Mouse (Mus musculus): ENCODE results near the gene Esf1. TPM values are rescaled to one million over a fixed set of nuclear protein-coding genes. Genes with fewer than 3 reads are reported as not detected.
"Not testable (repeated sequence)": the region's sequence is repeated elsewhere in the genome, so short reads cannot be mapped to it uniquely, and the experiment has no call there.

Gene Esf1
- polyA plus RNA-seq, 1 experiment, result 5.0 TPM

DNA sequence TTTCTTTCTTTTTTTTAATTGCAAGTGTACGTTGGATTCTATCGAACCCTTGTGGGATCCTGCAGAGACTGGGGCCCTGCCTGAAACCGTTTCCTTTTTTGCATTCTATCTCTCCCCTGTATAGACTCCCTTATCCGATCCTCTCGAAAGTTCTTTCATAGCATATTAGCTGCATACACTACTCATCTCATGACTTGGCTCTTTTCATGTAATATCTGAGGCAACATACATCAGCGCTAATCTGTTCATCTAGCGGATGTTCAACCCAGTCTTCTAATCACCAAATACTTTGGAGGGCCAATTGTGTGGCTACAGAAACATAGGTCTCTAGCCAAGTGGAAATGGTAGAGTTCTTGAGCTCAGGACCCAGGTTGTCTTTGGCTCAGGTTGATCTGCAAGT is 86.1 kb downstream of the Esf1 start:
- Histone ChIP-seq H3K36me3 (ENCODE audit: control insufficient read depth, insufficient read depth) (no peaks in the 10 kb centered on the region), H3K27me3 (ENCODE audit: control insufficient read depth, insufficient read depth, insufficient read length) (no peaks in the 10 kb centered on the region), H3K79me3 (ENCODE audit: low read depth) (no peaks in the 10 kb centered on the region), H3K4me3 (ENCODE audit: insufficient read depth, poor library complexity, severe bottlenecking) (no peak overlapping the region), H3K79me2 (ENCODE audit: control insufficient read depth, insufficient read depth) (no peaks in the 10 kb centered on the region), H3ac (ENCODE audit: control insufficient read depth, insufficient read length, low read depth) (no peak overlapping the region)
- TF ChIP-seq MAX (IDR thresholded peaks at IDR 0.05) (no peak), MYOD1 (IDR thresholded peaks at IDR 0.05; ENCODE audit: control insufficient read depth, insufficient read length, low read depth) (no peak), USF1 (IDR thresholded peaks at IDR 0.05; ENCODE audit: low read depth) (no peak), CEBPB (IDR thresholded peaks at IDR 0.05; ENCODE audit: low read depth) (no peak), CTCF (IDR thresholded peaks at IDR 0.05; ENCODE audit: control insufficient read depth, insufficient read depth, insufficient read length) (no peak)

DNA sequence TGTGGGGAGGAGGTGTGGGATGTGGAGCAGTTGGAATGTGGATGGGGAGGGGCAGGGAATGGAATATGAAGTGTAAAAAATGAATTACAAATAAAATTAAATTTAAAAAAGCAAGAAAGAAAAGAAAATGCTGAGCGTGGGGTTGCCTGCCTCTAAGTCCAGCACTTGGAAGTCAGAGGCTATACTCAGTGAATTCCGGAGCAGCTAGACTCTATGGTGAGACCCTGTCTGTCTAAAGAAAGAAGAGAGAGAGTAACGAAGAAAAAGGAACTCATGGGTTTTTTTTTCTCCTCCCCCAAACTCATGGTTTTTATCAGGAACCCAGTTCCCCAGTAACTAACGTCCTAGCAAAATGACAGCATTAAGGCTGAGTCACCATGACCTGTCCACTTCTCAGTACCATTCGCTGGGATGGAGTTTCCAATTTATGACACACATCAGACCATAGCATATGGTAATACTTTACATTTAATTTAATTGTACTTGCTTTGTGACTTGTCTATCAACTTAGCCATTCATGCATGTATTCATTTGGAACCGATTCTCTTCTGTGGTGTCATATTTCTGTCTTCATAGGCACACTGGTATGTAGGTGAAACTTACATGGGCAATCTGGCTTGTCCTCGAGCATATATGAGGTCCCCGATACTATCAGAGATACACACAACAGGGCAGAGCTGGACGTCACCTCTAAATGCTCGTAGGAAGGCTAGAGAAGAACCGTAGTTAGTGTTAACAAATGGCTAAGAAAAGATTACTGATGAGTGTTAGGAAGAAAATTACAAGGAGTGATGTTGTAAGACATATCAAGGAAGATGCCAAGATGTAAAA is 89.4 kb downstream of the Esf1 start:
- no peaks in the 10 kb centered on the region for H3K36me3 ChIP-seq (ENCODE audit: control insufficient read depth, insufficient read depth)
- H3K27me3 ChIP-seq (ENCODE audit: control insufficient read depth, insufficient read depth, insufficient read length), result no peaks in the 10 kb centered on the region
- H3K4me3 ChIP-seq (ENCODE audit: insufficient read depth, poor library complexity, severe bottlenecking), result no peak overlapping the region
- H3K79me2 ChIP-seq (ENCODE audit: control insufficient read depth, insufficient read depth), result no peaks in the 10 kb centered on the region
- no peaks in the 10 kb centered on the region for H3K79me3 ChIP-seq (ENCODE audit: low read depth)
- TF ChIP-seq FOSL1 (IDR thresholded peaks at IDR 0.05; ENCODE audit: insufficient read depth, low read length, poor library complexity, severe bottlenecking) (peak; percentile 66), MYOD1 (IDR thresholded peaks at IDR 0.05; ENCODE audit: control insufficient read depth, insufficient read length, low read depth) (no peak)
- H3ac ChIP-seq (ENCODE audit: control insufficient read depth, insufficient read length, low read depth), result no peak overlapping the region

DNA sequence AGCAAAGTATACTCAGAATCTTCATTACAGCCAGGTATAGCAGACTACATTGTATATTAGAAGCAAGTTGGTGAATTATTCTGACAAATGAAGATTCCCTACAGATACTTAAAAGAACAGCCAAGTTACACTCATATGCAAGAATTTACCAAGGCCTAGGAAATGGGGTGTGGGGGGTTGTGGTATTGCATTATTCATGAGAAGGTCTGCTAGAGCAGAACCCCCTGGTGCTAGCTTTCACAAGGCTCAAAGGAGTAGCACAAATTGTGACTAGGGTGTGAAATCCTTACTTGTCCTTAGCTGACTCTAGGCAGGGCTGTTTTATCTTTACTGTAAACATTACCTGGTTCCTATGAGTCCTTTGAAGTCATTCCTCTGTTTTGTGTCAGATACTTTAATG is 91.1 kb downstream of the Esf1 start:
- H3ac ChIP-seq (ENCODE audit: control insufficient read depth, insufficient read length, low read depth); H3K79me2 ChIP-seq (ENCODE audit: control insufficient read depth, insufficient read depth); H3K4me3 ChIP-seq (ENCODE audit: insufficient read depth, poor library complexity, severe bottlenecking); H3K27me3 ChIP-seq (ENCODE audit: control insufficient read depth, insufficient read depth, insufficient read length); H3K36me3 ChIP-seq (ENCODE audit: control insufficient read depth, insufficient read depth); H3K79me3 ChIP-seq (ENCODE audit: low read depth): not testable (repeated sequence)

DNA sequence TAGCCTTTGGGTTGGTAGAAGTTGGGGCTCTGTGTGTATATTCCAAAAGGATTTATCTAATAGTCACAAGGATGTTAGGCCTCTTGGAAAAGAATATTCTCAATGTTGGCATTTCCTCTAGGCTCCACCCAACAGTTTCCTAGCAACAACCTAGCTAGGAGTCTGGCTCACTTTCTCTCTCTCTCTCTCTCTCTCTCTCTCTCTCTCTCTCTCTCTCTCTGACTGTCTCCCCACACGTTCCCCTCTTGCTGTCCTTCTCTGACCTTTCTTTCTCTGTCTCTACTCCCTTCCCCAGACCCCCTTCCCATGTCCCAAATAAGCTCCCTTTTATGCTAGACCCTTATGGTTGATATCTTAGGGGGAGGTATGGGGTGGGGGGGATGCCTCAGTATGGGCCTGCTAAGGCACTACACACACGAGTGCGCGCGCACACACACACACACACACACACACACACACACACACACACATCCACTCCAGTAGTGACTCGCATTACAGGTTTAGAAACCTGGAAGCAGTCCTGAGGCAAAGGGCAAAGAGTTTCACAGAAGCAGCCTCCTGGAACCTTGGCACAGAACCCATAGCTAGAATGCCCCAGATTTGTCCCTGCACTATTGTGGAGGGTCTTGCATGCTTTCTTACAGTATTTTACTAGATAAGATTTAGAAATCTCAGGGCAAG is 91.6 kb downstream of the Esf1 start:
- no peaks in the 10 kb centered on the region for H3K79me2 ChIP-seq (ENCODE audit: control insufficient read depth, insufficient read depth)
- no peaks in the 10 kb centered on the region for H3K79me3 ChIP-seq (ENCODE audit: low read depth)
- no peak overlapping the region for H3ac ChIP-seq (ENCODE audit: control insufficient read depth, insufficient read length, low read depth)
- H3K27me3 ChIP-seq (ENCODE audit: control insufficient read depth, insufficient read depth, insufficient read length), result no peaks in the 10 kb centered on the region
- no peak overlapping the region for H3K4me3 ChIP-seq (ENCODE audit: insufficient read depth, poor library complexity, severe bottlenecking)
- no peak for TF ChIP-seq CEBPB (IDR thresholded peaks at IDR 0.05; ENCODE audit: low read depth)
- TF ChIP-seq MAX (IDR thresholded peaks at IDR 0.05), result no peak
- TF ChIP-seq CTCF (IDR thresholded peaks at IDR 0.05; ENCODE audit: control insufficient read depth, insufficient read depth, insufficient read length), result no peak
- TF ChIP-seq USF1 (IDR thresholded peaks at IDR 0.05; ENCODE audit: low read depth), result no peak
- no peak for TF ChIP-seq MYOG (IDR thresholded peaks at IDR 0.05; ENCODE audit: control insufficient read depth, extremely low read depth, insufficient read length)
- TF ChIP-seq MYOD1 (IDR thresholded peaks at IDR 0.05; ENCODE audit: control insufficient read depth, insufficient read length, low read depth), result no peak
- no peak for TF ChIP-seq FOSL1 (IDR thresholded peaks at IDR 0.05; ENCODE audit: insufficient read depth, low read length, poor library complexity, severe bottlenecking)
- H3K36me3 ChIP-seq (ENCODE audit: control insufficient read depth, insufficient read depth), result no peaks in the 10 kb centered on the region

DNA sequence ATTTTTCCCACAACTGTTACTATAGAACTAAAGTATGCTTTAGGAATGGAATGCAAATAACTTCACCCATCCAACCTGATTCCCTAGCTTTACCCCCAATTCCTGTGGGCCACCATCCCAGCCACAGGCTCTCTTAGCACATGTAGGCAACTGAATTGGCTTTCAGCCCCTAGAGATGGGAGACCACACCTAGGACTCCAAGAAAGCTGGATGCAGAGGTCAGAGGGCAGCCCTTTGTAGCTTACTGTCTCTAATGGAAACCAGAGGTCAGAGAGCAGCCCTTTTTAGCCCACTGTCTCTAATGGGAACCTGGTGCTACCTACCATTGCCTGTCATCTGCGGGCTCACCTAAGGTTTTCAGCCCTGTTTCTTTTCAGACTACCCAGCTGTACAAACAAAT is 92.9 kb downstream of the Esf1 start:
- Histone ChIP-seq H3K36me3 (ENCODE audit: control insufficient read depth, insufficient read depth) (no peaks in the 10 kb centered on the region), H3K4me3 (ENCODE audit: insufficient read depth, poor library complexity, severe bottlenecking) (no peak overlapping the region), H3K79me2 (ENCODE audit: control insufficient read depth, insufficient read depth) (no peaks in the 10 kb centered on the region), H3K79me3 (ENCODE audit: low read depth) (no peaks in the 10 kb centered on the region), H3ac (ENCODE audit: control insufficient read depth, insufficient read length, low read depth) (no peak overlapping the region), H3K27me3 (ENCODE audit: control insufficient read depth, insufficient read depth, insufficient read length) (no peaks in the 10 kb centered on the region)
- TF ChIP-seq CTCF (IDR thresholded peaks at IDR 0.05; ENCODE audit: control insufficient read depth, insufficient read depth, insufficient read length), result no peak
- no peak for TF ChIP-seq MYOD1 (IDR thresholded peaks at IDR 0.05; ENCODE audit: control insufficient read depth, insufficient read length, low read depth)
- no peak for TF ChIP-seq MYOG (IDR thresholded peaks at IDR 0.05; ENCODE audit: control insufficient read depth, extremely low read depth, insufficient read length)
- no peak for TF ChIP-seq MAX (IDR thresholded peaks at IDR 0.05)

DNA sequence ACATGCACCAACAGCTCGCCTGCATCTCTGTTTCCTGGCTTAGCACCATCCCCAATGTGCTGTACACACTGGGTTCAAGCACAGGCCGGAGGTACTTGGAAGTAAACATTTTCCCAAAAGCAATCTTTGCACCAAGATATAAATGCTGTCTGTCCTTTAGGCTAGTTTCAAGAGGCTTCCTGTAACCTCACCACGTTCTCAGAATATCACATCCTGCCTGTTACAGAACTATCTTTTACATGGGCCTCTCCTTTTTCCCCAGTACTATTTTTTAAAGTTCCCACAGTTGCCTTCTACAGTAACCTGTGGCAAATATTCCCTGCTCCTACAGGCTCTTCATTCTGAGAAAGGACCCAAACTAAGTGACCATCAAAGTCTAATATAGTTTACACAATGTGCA is 95.2 kb downstream of the Esf1 start:
- Histone ChIP-seq H3K27me3 (ENCODE audit: control insufficient read depth, insufficient read depth, insufficient read length) (no peaks in the 10 kb centered on the region), H3K36me3 (ENCODE audit: control insufficient read depth, insufficient read depth) (no peaks in the 10 kb centered on the region), H3K4me3 (ENCODE audit: insufficient read depth, poor library complexity, severe bottlenecking) (no peak overlapping the region), H3K79me3 (ENCODE audit: low read depth) (no peaks in the 10 kb centered on the region), H3ac (ENCODE audit: control insufficient read depth, insufficient read length, low read depth) (no peak overlapping the region), H3K79me2 (ENCODE audit: control insufficient read depth, insufficient read depth) (no peaks in the 10 kb centered on the region)
- TF ChIP-seq USF1 (IDR thresholded peaks at IDR 0.05; ENCODE audit: low read depth) (no peak), CEBPB (IDR thresholded peaks at IDR 0.05; ENCODE audit: low read depth) (no peak), MYOD1 (IDR thresholded peaks at IDR 0.05; ENCODE audit: control insufficient read depth, insufficient read length, low read depth) (no peak), FOSL1 (IDR thresholded peaks at IDR 0.05; ENCODE audit: insufficient read depth, low read length, poor library complexity, severe bottlenecking) (no peak), CTCF (IDR thresholded peaks at IDR 0.05; ENCODE audit: control insufficient read depth, insufficient read depth, insufficient read length) (no peak), MYOG (IDR thresholded peaks at IDR 0.05; ENCODE audit: control insufficient read depth, extremely low read depth, insufficient read length) (no peak), MAX (IDR thresholded peaks at IDR 0.05) (no peak)

Other genes starting within 250 kb of the Esf1 start
- 5.5 TPM for gene Tasp1, start 103.8 kb downstream of the Esf1 start, polyA plus RNA-seq (2012; fragmentation: generic; extraction: Trizol)
- gene Gm17374, start 18.5 kb downstream of the Esf1 start, polyA plus RNA-seq (2012; fragmentation: generic; extraction: Trizol), result not detected
- gene Ndufaf5, start 85 bp upstream of the Esf1 start, polyA plus RNA-seq (2012; fragmentation: generic; extraction: Trizol), result 18.9 TPM
- not detected for gene Sel1l2, start 219.1 kb upstream of the Esf1 start, polyA plus RNA-seq (2012; fragmentation: generic; extraction: Trizol)
- gene Macrod2, start 224.7 kb upstream of the Esf1 start, polyA plus RNA-seq (2012; fragmentation: generic; extraction: Trizol), result 0.95 TPM